Mouse (Mus musculus) adrenal gland, postnatal 36 days (tissue): Measurements from ENCODE around the gene Wdr45. TPM values are rescaled to one million over a fixed set of nuclear protein-coding genes. Genes with fewer than 3 reads are reported as not detected.

Experiments used
- DNase-seq, 2 experiments: peaks; one replicate each; pipeline ENCODE4 v3.0.0; 2021; ENCODE audit warnings: mixed read lengths in 1 of 2
- total RNA-seq, 2 experiments: library from RNA; stranded (reverse); gene quantifications; 2 replicates each; pipeline ENCODE4 v1.2.3; 2021

The Wdr45 gene
- total RNA-seq, 2 experiments from 2014 or later: 48.7 to 67.5 TPM

- DNase-seq: no peak
Measured at GRCm38 (mm10) chrX:7764657-7765280, 50.6 kb downstream of the Wdr45 start.

- no peak for DNase-seq
Measured at GRCm38 (mm10) chrX:7765281-7765670, 51.1 kb downstream of the Wdr45 start.

GRCm38 (mm10) chrX:7765764-7766163 lies 51.6 kb downstream of the Wdr45 start:
- peak; percentile 66 to 69 for DNase-seq

GRCm38 (mm10) chrX:7769302-7770017 lies 55.3 kb downstream of the Wdr45 start:
- no peak for DNase-seq

- DNase-seq: no peak
Measured at GRCm38 (mm10) chrX:7772766-7773165, 58.6 kb downstream of the Wdr45 start.

- no peak for DNase-seq
Measured at GRCm38 (mm10) chrX:7775501-7776205, 61.5 kb downstream of the Wdr45 start.

GRCm38 (mm10) chrX:7776329-7777082 lies 62.4 kb downstream of the Wdr45 start:
- peak; percentile 47 to 72 for DNase-seq

Other genes with a start within 250 kb of the Wdr45 start
- not detected for gene Foxp3, start 140.7 kb upstream of the Wdr45 start, total RNA-seq
- gene Ppp1r3f, start 140.1 kb upstream of the Wdr45 start, total RNA-seq: 1 to 10 TPM; 3.8 to 4.5 TPM
- gene Ccdc22, start 108.8 kb upstream of the Wdr45 start, total RNA-seq: 10 to 100 TPM; 19.0 to 28.3 TPM
- gene Cacna1f, start 107.2 kb upstream of the Wdr45 start, total RNA-seq: under 1 TPM in 1 of 2 experiments, not detected in 1; 0.13 TPM
- gene Syp, start 75.9 kb upstream of the Wdr45 start, total RNA-seq: 10 to 100 TPM; 32.8 to 48.6 TPM
- 10 to 100 TPM in 1 of 2 experiments, 1 to 10 TPM in 1; 7.7 to 11.9 TPM for gene Prickle3, start 57.1 kb upstream of the Wdr45 start, total RNA-seq
- 10 to 100 TPM; 73.8 to 80.2 TPM for gene Plp2, start 42.9 kb upstream of the Wdr45 start, total RNA-seq
- gene Magix, start 33.1 kb upstream of the Wdr45 start, total RNA-seq: under 1 TPM; 0.66 to 0.89 TPM
- 10 to 100 TPM; 49.7 to 66.9 TPM for gene Gpkow, start 17.2 kb upstream of the Wdr45 start, total RNA-seq
- gene Gm45208, start 7.9 kb downstream of the Wdr45 start, total RNA-seq: under 1 TPM in 1 of 2 experiments, not detected in 1; 0.43 TPM
- 10 to 100 TPM; 11.5 to 16.3 TPM for gene Praf2, start 14.1 kb downstream of the Wdr45 start, total RNA-seq
- 1 to 10 TPM; 2.2 to 4.0 TPM for gene Ccdc120, start 36.6 kb downstream of the Wdr45 start, total RNA-seq
- gene Tfe3, start 48.2 kb downstream of the Wdr45 start, total RNA-seq: 10 to 100 TPM; 44.5 to 48.7 TPM
- gene Gripap1, start 75.4 kb downstream of the Wdr45 start, total RNA-seq: 10 to 100 TPM; 41.0 to 50.8 TPM
- gene Kcnd1, start 108.0 kb downstream of the Wdr45 start, total RNA-seq: under 1 TPM; 0.49 to 0.89 TPM
- 10 to 100 TPM; 59.0 to 63.3 TPM for gene Otud5, start 127.0 kb downstream of the Wdr45 start, total RNA-seq
- gene Pim2, start 163.9 kb downstream of the Wdr45 start, total RNA-seq: 1 to 10 TPM; 8.5 to 9.0 TPM
- gene Slc35a2, start 169.7 kb downstream of the Wdr45 start, total RNA-seq: 10 to 100 TPM; 38.6 to 43.9 TPM
- gene Pqbp1, start 184.9 kb downstream of the Wdr45 start, total RNA-seq: 100 to 1,000 TPM; 120 to 121 TPM
- gene Timm17b, start 185.0 kb downstream of the Wdr45 start, total RNA-seq: 100 to 1,000 TPM; 113 to 126 TPM
- not detected for gene Gm10491, start 193.5 kb downstream of the Wdr45 start, total RNA-seq
- gene Gm10490, start 195.2 kb downstream of the Wdr45 start, total RNA-seq: not detected
- gene Pcsk1n, start 205.5 kb downstream of the Wdr45 start, total RNA-seq: 10 to 100 TPM; 28.0 to 39.7 TPM
- not detected for gene Eras, start 214.3 kb downstream of the Wdr45 start, total RNA-seq
- 10 to 100 TPM; 16.5 to 17.3 TPM for gene Hdac6, start 233.6 kb downstream of the Wdr45 start, total RNA-seq